Mouse (Mus musculus) hindbrain, embryonic 11.5 days (tissue): ENCODE data around the gene Arl2bp. TPM values are rescaled to one million over a fixed set of nuclear protein-coding genes. Genes with fewer than 3 reads are reported as not detected.

Experiments used
- ATAC-seq: fragments of 200-750 bp; cut with Nextera tagmentation; 2 replicates; pipeline ENCODE4 v1.8.0; 2017; ENCODE audit warnings: mild to moderate bottlenecking, moderate TSS enrichment, moderate library complexity; ENCODE audit not compliant: low FRiP score
- DNase-seq: peaks from one replicate; pipeline ENCODE4 v3.0.0-alpha.2; 2015; ENCODE audit warnings: low spot score
- H3K27ac ChIP-seq: fragments of 300-500 bp; sonication (generic); 2 replicates; pipeline ENCODE4 v1.5.1; 2014; ENCODE audit warnings: mild to moderate bottlenecking, low read depth, low read length
- H3K27me3 ChIP-seq: fragments of 300-500 bp; sonication (generic); 2 replicates; pipeline ENCODE4 v1.6.1; 2014; ENCODE audit warnings: mild to moderate bottlenecking, low read length, moderate library complexity, mixed read lengths; ENCODE audit not compliant: control insufficient read depth, insufficient read depth
- H3K36me3 ChIP-seq: fragments of 300-500 bp; sonication (generic); 2 replicates; pipeline ENCODE4 v1.6.1; 2014; ENCODE audit warnings: mild to moderate bottlenecking, low read length, moderate library complexity, mixed read lengths; ENCODE audit not compliant: control insufficient read depth, insufficient read depth
- H3K4me1 ChIP-seq: fragments of 300-500 bp; sonication (generic); replicated peaks from 2 replicates; pipeline ENCODE4 v1.6.1; 2014; ENCODE audit warnings: low read length, mixed read lengths; ENCODE audit not compliant: control insufficient read depth, insufficient read depth
- H3K4me2 ChIP-seq: fragments of 300-500 bp; sonication (generic); replicated peaks from 2 replicates; pipeline ENCODE4 v1.6.1; 2014; ENCODE audit warnings: mild to moderate bottlenecking, low read depth, low read length
- H3K4me3 ChIP-seq: fragments of 300-500 bp; sonication (generic); 2 replicates; pipeline ENCODE4 v1.5.1; 2014; ENCODE audit warnings: low read depth, low read length
- H3K9ac ChIP-seq: fragments of 300-500 bp; sonication (generic); 2 replicates; pipeline ENCODE4 v1.6.1; 2014; ENCODE audit warnings: low read depth, low read length
- H3K9me3 ChIP-seq: fragments of 300-500 bp; sonication (generic); 2 replicates; pipeline ENCODE4 v1.6.1; 2016; ENCODE audit warnings: low read length; ENCODE audit not compliant: control insufficient read depth
- WGBS: fragments of 180-500 bp; shearing (Covaris S2); extraction: QIAGEN DNeasy Blood & Tissue Kit; methylation state at CpG from one replicate; pipeline ENCODE4 v1.1.7; 2014; 5-methylcytosine and 5-hydroxymethylcytosine counted together
- polyA plus RNA-seq: library from polyadenylated mRNA; unstranded; fragments of >200 nt; fragmentation: Nextera tagmentation; extraction: Ambion mirVana; gene quantifications from 2 replicates; pipeline ENCODE4 v1.2.1, GENCODE M21; 2014

Gene Arl2bp
- polyA plus RNA-seq, 1 experiment from 2014 or later, result 65.2 TPM

DNA sequence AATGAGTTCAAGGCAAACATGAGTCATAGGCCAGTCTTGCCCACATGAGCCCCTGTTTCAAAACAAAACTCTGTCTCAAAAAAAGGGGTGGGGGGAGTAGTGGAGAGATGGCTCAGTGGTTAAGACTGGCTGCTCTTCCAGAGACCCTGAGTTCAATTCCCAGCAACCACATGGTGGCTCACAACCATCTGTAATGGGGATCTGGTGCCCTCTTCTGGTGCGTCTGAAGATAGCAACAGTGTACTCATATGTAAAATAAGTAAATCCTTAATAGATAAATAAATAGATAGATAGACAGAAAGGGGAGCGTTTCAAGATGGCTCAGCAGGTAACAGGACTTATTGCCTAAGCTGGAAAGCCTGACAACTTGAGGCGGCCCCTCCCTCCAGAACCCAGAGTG lies 14.0 kb downstream of the Arl2bp start:
- no peak overlapping the region for H3K4me3 ChIP-seq
- H3K27ac ChIP-seq, result no peak overlapping the region
- no peaks in the 10 kb centered on the region for H3K4me1 ChIP-seq
- no peak overlapping the region for H3K4me2 ChIP-seq
- no peak for ATAC-seq
- no peak for DNase-seq
- H3K9ac ChIP-seq, result no peak overlapping the region
- H3K9me3 ChIP-seq, result no peaks in the 10 kb centered on the region
- 86% methylated on average over 3 of the region's 3 CpGs for WGBS
- no peaks in the 10 kb centered on the region for H3K27me3 ChIP-seq
- no peaks in the 10 kb centered on the region for H3K36me3 ChIP-seq

DNA sequence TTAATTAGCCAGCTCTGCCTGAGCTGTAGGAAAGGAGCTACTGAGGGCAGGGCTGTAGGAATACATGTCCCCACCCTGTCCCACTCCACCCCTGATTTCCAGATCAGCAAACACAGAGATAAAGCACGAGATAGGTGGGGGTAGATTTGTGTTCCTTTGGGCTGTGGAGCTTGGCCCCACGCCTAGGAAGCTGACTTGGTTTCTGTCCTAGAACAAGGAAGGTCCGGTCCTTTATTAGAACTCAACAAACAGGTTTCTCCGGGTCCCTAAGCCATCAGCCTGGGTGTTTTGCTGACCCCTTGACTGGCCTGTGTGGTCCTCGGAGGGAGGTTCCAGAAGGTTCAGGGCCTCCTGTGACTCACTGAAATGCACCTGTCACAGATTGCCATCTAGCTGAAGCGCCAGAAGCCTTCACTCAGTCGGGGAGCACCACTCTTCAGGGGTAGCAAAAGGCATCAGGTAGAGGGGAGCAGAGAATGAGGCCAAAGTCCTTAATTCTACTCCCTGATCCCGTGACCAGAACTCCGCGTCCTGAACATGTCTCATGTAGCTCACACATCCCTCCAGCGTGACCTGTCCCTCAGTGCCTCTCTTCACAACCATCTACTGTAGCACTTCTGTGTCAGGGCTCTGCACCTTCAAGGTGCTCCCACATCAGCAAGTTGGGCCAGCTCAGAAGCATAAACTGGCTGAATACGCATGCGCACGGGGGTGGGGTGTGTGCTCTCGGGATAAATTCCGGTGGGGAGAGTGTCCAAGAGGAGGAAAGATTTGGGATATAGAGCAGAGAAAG lies 16.5 kb downstream of the Arl2bp start:
- no peak overlapping the region for H3K9ac ChIP-seq
- no peaks in the 10 kb centered on the region for H3K4me1 ChIP-seq
- DNase-seq, result no peak
- no peak overlapping the region for H3K4me3 ChIP-seq
- H3K27me3 ChIP-seq, result no peaks in the 10 kb centered on the region
- 83% methylated on average over 16 of the region's 16 CpGs for WGBS
- ATAC-seq, result no peak
- H3K27ac ChIP-seq, result no peak overlapping the region
- no peaks in the 10 kb centered on the region for H3K9me3 ChIP-seq
- H3K36me3 ChIP-seq, result no peaks in the 10 kb centered on the region
- H3K4me2 ChIP-seq, result no peak overlapping the region

DNA sequence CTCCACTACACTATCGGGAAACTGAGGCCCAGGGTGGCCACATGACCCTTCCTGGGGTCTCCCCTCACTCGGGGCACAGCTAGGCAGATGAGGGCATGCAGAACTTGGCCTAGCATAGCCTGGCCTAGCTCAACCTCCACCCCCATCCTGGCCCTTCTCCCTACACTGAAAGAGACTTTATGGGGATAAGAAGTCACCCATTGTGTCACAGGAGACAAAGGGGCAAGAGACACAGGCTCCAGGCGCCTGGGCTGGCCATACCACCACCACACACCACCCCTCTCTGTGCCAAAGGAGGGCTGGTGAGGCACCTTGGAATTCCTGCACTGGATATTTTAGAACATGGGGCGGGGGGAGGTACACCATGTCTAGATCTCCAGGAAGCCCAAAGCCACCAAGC lies 17.9 kb downstream of the Arl2bp start:
- Histone ChIP-seq H3K4me2 (no peak overlapping the region), H3K27ac (no peak overlapping the region), H3K9me3 (no peaks in the 10 kb centered on the region), H3K27me3 (no peaks in the 10 kb centered on the region), H3K4me1 (no peaks in the 10 kb centered on the region), H3K4me3 (no peak overlapping the region), H3K36me3 (no peaks in the 10 kb centered on the region), H3K9ac (no peak overlapping the region)
- ATAC-seq (no peak), DNase-seq (no peak)
- WGBS, result 80% methylated on average over 4 of the region's 4 CpGs

DNA sequence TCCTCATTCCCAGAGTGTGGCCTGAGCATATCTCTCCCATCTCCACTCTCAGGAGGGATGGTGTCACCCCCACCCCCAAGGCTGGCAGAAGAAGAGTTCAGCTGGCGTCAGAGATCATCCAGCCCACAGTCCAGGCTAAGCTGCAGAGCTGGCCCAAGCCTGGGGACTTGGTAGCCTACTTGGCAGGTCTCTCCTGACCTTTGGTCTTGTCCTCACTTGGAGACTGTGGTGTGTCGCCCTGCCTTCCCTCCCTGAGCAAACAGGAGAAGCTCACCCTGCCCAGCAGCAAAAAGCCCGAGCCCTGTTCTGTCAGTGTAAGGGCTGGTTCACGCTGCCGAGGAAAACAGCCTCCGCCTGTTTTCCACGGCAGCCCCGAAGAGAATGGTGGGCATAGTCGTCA lies 19.6 kb downstream of the Arl2bp start:
- H3K36me3 ChIP-seq, result no peaks in the 10 kb centered on the region
- no peak overlapping the region for H3K9ac ChIP-seq
- WGBS, result 78% methylated on average over 9 of the region's 9 CpGs
- DNase-seq, result no peak
- H3K4me3 ChIP-seq, result no peak overlapping the region
- H3K9me3 ChIP-seq, result no peaks in the 10 kb centered on the region
- H3K27me3 ChIP-seq, result no peaks in the 10 kb centered on the region
- H3K4me1 ChIP-seq, result no peaks in the 10 kb centered on the region
- H3K4me2 ChIP-seq, result no peak overlapping the region
- no peak overlapping the region for H3K27ac ChIP-seq
- ATAC-seq, result no peak

DNA sequence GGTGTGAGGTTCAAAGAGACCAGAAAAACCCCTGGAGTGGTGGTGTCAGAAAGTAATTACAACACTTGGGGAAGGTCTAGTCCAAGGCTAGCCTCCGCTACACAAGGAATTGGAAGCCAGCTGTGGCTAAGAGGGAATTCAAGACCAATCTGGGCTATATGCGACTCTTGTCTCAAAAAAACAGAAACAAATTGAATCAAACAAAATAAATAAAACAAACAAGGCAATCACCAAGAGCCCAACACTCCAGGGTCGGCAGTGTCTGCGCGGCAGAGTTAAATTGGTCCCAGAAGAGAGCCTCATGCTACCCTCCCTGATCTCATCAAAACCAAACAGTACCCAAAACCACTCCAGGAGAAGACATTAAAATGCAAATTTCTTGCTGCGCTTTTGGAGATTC lies 28.3 kb downstream of the Arl2bp start:
- H3K36me3 ChIP-seq, result no peaks in the 10 kb centered on the region
- DNase-seq (no peak), ATAC-seq (no peak)
- H3K9me3 ChIP-seq, result no peaks in the 10 kb centered on the region
- H3K9ac ChIP-seq, result no peak overlapping the region
- H3K4me1 ChIP-seq, result peaks cover 9% of the 10 kb centered on the region
- WGBS, result 2% methylated on average over 6 of the region's 6 CpGs
- H3K4me2 ChIP-seq, result no peak overlapping the region
- H3K27ac ChIP-seq, result no peak overlapping the region
- peaks cover 43% of the 10 kb centered on the region for H3K27me3 ChIP-seq
- no peak overlapping the region for H3K4me3 ChIP-seq

DNA sequence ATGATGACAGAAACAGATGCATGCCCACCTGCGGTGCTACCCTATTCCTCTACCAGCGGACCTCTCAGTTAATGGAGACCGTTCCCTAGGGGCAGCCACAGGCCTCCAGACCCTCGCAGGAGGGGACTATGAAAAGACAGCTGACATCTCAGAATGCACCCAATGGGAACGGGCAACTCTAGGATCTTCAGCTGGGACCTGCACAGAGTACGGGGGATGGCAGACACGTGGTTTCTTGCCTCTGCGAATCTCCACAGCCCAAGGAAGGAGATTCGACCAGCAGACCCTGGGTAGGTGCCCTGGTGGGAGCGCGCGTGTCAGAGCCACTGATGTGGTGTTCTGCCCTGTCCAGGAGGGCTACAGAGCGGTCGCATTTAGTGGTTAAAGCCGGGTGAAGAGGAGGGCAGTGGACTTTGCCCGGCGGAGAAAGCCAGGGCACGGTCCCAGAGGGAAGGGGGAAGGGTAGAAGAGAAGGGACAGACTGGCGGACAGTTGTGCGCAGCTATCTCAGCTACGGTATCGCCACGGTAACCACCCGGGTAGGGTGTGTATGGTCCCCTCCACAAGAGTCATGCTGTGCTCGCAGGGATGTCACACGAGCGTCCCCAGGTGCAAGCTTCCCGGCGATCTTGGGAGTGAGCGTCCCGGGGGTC lies 29.1 kb downstream of the Arl2bp start:
- peak overlapping the region; percentile 41 for H3K4me3 ChIP-seq
- H3K4me2 ChIP-seq, result peak overlapping the region; percentile 69
- ATAC-seq, result peak; percentile 49
- peaks cover 43% of the 10 kb centered on the region for H3K27me3 ChIP-seq
- DNase-seq, result peak; percentile 55
- H3K9ac ChIP-seq, result 0 out of 2 replicates have a peak overlapping the region, but pooled peaks have one; percentile 11
- H3K9me3 ChIP-seq, result no peaks in the 10 kb centered on the region
- no peak overlapping the region for H3K27ac ChIP-seq
- WGBS, result 1% methylated on average over 31 of the region's 31 CpGs
- peaks cover 9% of the 10 kb centered on the region for H3K4me1 ChIP-seq
- no peaks in the 10 kb centered on the region for H3K36me3 ChIP-seq

DNA sequence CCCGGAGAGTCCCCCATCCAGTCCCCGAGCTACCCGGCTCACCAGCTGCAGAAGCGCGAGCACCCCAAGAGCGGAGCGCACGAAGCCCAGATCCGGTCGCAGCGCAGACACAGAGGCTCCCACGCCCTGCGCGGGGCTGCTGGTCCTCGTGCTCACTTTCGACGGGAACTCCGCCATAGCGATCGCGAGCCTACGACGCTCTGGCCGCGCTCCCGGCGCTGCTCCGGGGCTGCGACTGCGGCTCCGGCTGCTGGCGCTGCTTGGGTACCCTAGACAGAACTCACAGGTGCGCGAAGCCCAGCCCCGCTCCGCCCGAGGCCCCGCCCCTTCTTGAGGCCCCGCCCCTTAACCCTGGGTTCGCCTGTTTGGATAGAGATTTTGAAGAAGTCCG lies 29.6 kb downstream of the Arl2bp start, which contains the start of gene Pllp:
Gene Pllp, minus strand, starts transcription at position 285 of the 391 bp plus-strand sequence.
- H3K9me3 ChIP-seq, result no peaks in the 10 kb centered on the region
- H3K4me1 ChIP-seq, result peaks cover 9% of the 10 kb centered on the region
- no peaks in the 10 kb centered on the region for H3K36me3 ChIP-seq
- H3K9ac ChIP-seq, result 0 out of 2 replicates have a peak within 1 kb of the TSS, but pooled peaks have one; percentile 11
- H3K27me3 ChIP-seq, result peaks cover 43% of the 10 kb centered on the region
- 1% methylated on average over 41 of the region's 41 CpGs for WGBS
- DNase-seq (no peak), ATAC-seq (peak; percentile 59)
- H3K4me2 ChIP-seq, result peak within 1 kb of the TSS; percentile 69
- H3K4me3 ChIP-seq, result peak within 1 kb of the TSS; percentile 41
- H3K27ac ChIP-seq, result no peak within 1 kb of the TSS

DNA sequence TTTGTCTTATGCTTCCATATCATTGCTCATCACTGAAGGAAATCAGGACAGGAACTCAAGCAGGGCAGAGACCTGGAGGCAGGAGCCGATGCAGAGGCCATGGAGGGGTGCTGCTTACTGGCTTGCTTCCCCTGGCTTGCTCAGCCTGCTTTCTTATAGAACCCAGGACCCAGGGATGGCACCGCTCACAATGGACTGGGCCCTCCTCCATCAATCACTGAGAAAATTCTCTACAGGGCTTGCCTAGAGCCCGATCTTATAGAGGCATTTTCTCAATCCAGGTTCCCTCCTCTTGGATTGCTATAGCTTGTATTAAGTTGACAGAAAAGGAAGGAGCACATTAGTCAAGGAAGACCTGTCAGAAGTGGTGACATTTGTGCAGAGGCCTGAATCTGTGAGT lies 30.2 kb downstream of the Arl2bp start:
- Histone ChIP-seq H3K4me1 (peaks cover 9% of the 10 kb centered on the region), H3K4me3 (no peak overlapping the region), H3K27ac (no peak overlapping the region), H3K9ac (no peak overlapping the region), H3K4me2 (no peak overlapping the region), H3K27me3 (peaks cover 43% of the 10 kb centered on the region), H3K36me3 (no peaks in the 10 kb centered on the region), H3K9me3 (no peaks in the 10 kb centered on the region)
- DNase-seq (no peak), ATAC-seq (no peak)
- WGBS, result 53% methylated on average over 3 of the region's 3 CpGs

DNA sequence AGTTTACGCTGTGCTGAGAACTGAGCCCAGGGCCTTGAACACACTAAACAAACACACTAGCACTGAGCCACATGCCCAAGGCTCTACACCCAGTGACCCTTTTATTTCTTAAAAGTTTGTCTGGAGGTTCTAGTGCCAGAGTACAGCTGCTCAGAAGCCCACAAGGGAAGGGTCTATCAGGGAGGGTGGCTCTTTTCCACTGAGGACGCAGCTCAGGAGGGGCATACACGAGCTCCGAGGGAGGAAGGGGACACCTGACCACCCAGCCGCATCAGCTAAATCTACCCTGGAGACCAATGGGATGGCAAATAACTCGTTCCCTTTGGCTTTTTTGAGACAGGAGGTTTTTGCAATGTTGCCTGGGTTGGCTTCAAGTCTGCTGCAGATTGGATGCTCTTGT lies 31.6 kb downstream of the Arl2bp start:
- Histone ChIP-seq H3K36me3 (no peaks in the 10 kb centered on the region), H3K4me2 (no peak overlapping the region), H3K4me1 (peaks cover 9% of the 10 kb centered on the region), H3K4me3 (no peak overlapping the region), H3K27ac (no peak overlapping the region), H3K9ac (no peak overlapping the region), H3K27me3 (peaks cover 40% of the 10 kb centered on the region), H3K9me3 (no peaks in the 10 kb centered on the region)
- no peak for DNase-seq
- no peak for ATAC-seq
- 81% methylated on average over 6 of the region's 6 CpGs for WGBS
